Mouse (Mus musculus) CH12.LX (cell line): ENCODE measurements around the gene Myzap. TPM values are rescaled to one million over a fixed set of nuclear protein-coding genes. Genes with fewer than 3 reads are reported as not detected.

Experiments
- DNase-seq: peaks from one replicate; pipeline ENCODE4 v3.0.0-alpha.2; 2013; ENCODE audit errors: extremely low read depth
- H3K27ac ChIP-seq: 2 replicates; pipeline ENCODE4 v1.5.1; 2012; ENCODE audit warnings: low read depth, mild to moderate bottlenecking, control low read depth, moderate library complexity; ENCODE audit not compliant: insufficient read depth
- H3K27me3 ChIP-seq: replicated peaks from 2 replicates; pipeline ENCODE3; 2012; ENCODE audit warnings: inconsistent platforms
- H3K36me3 ChIP-seq, 2 experiments: replicated peaks in 1 of 2; 2 replicates each; pipeline versions ENCODE3 to v1.6.1; 2012; ENCODE audit warnings: inconsistent platforms in 1 of 2, low read length in 1 of 2, mild to moderate bottlenecking in 1 of 2, mixed read lengths in 1 of 2, moderate library complexity in 1 of 2; ENCODE audit not compliant: control insufficient read depth in 1 of 2, insufficient read depth in 1 of 2
- H3K4me1 ChIP-seq, 2 experiments: 2 replicates each; pipeline ENCODE4 v1.6.1; 2012; ENCODE audit warnings: inconsistent platforms in 1 of 2, moderate library complexity in 1 of 2; ENCODE audit not compliant: insufficient read depth in 2 of 2, control insufficient read depth in 1 of 2
- H3K4me2 ChIP-seq: 2 replicates; pipeline ENCODE4 v1.6.1; 2012; ENCODE audit warnings: low read depth, mild to moderate bottlenecking, control low read depth; ENCODE audit not compliant: poor library complexity, insufficient read depth, severe bottlenecking
- H3K4me3 ChIP-seq, 3 experiments: fragments of 150-350 bp in 1 of 3; sonication (generic) in 1 of 3; replicated peaks in 1 of 3; 2 replicates each; pipeline versions ENCODE3 to v1.5.1; 2011 to 2012; ENCODE audit warnings: low read depth in 2 of 3, low read length in 2 of 3, mild to moderate bottlenecking in 2 of 3, moderate library complexity in 2 of 3, control low read depth in 1 of 3, improper control_type of control experiment in 1 of 3, inconsistent platforms in 1 of 3, mixed read lengths in 1 of 3; ENCODE audit not compliant: poor library complexity in 1 of 3
- H3K79me2 ChIP-seq: replicated peaks from 2 replicates; pipeline ENCODE4 v1.6.1; 2012; ENCODE audit warnings: mild to moderate bottlenecking, moderate library complexity; ENCODE audit not compliant: control insufficient read depth, poor library complexity, insufficient read depth, severe bottlenecking; ENCODE audit errors: extremely low read depth
- H3K9ac ChIP-seq: 2 replicates; pipeline ENCODE4 v1.6.1; 2012; ENCODE audit warnings: low read depth, mild to moderate bottlenecking, control low read depth, moderate library complexity; ENCODE audit not compliant: insufficient read depth
- H3K9me3 ChIP-seq: replicated peaks from 2 replicates; pipeline ENCODE3; 2012; ENCODE audit warnings: low read length, inconsistent platforms, mixed read lengths
- CHD2 ChIP-seq: IDR thresholded peaks from 2 replicates; pipeline ENCODE4 v1.6.1; 2011; ENCODE audit warnings: low read length, improper control_type of control experiment
- EP300 ChIP-seq: IDR thresholded peaks from 2 replicates; pipeline ENCODE4 v1.6.1; 2011; ENCODE audit warnings: low read length, improper control_type of control experiment
- ETS1 ChIP-seq: conservative IDR thresholded peaks from 2 replicates; pipeline ENCODE4 v1.6.1; 2012; ENCODE audit warnings: low read depth, mild to moderate bottlenecking, inconsistent platforms, low read length, improper control_type of control experiment, moderate library complexity
- HCFC1 ChIP-seq: IDR thresholded peaks from 2 replicates; pipeline ENCODE4 v1.6.1; 2012; ENCODE audit warnings: low read depth, mild to moderate bottlenecking, inconsistent platforms, low read length, improper control_type of control experiment
- IRF4 ChIP-seq: IDR thresholded peaks from 2 replicates; pipeline ENCODE4 v1.6.1; 2014; ENCODE audit warnings: low read depth, mild to moderate bottlenecking, inconsistent platforms, low read length, improper control_type of control experiment
- JUN ChIP-seq: IDR thresholded peaks from 2 replicates; pipeline ENCODE4 v1.6.1; 2011; ENCODE audit warnings: low read depth, mild to moderate bottlenecking, low read length, improper control_type of control experiment, moderate library complexity; ENCODE audit not compliant: insufficient read depth
- KAT2A ChIP-seq: IDR thresholded peaks from 2 replicates; pipeline ENCODE4 v1.6.1; 2012; ENCODE audit warnings: low read length, improper control_type of control experiment, inconsistent platforms; ENCODE audit not compliant: insufficient replicate concordance
- MAFK ChIP-seq: IDR thresholded peaks from 2 replicates; pipeline ENCODE4 v1.6.1; 2011; ENCODE audit warnings: low read length, improper control_type of control experiment; ENCODE audit not compliant: insufficient replicate concordance
- MAZ ChIP-seq: IDR thresholded peaks from 2 replicates; pipeline ENCODE4 v1.6.1; 2012; ENCODE audit warnings: low read depth, mild to moderate bottlenecking, inconsistent platforms, low read length, improper control_type of control experiment, moderate library complexity
- NELFE ChIP-seq: IDR thresholded peaks from 2 replicates; pipeline ENCODE4 v1.6.1; 2011; ENCODE audit warnings: low read depth, low read length, improper control_type of control experiment
- PAX5 ChIP-seq: IDR thresholded peaks from 2 replicates; pipeline ENCODE4 v1.6.1; 2012; ENCODE audit warnings: low read length, inconsistent platforms, mixed read lengths
- POLR2A ChIP-seq: IDR thresholded peaks from 2 replicates; pipeline ENCODE4 v1.6.1; 2011; ENCODE audit warnings: low read depth, mild to moderate bottlenecking, improper control_type of control experiment, low read length
- POLR2AphosphoS2 ChIP-seq: IDR thresholded peaks from 2 replicates; pipeline ENCODE4 v1.6.1; 2011; ENCODE audit warnings: low read depth, low read length, improper control_type of control experiment
- RCOR1 ChIP-seq: conservative IDR thresholded peaks from 2 replicates; pipeline ENCODE4 v1.6.1; 2012; ENCODE audit warnings: low read depth, mild to moderate bottlenecking, inconsistent platforms, low read length, improper control_type of control experiment
- SMC3 ChIP-seq: IDR thresholded peaks from 2 replicates; pipeline ENCODE4 v1.6.1; 2011; ENCODE audit warnings: low read depth, low read length, improper control_type of control experiment
- USF1 ChIP-seq: IDR thresholded peaks from 2 replicates; pipeline ENCODE4 v1.6.1; 2014; ENCODE audit warnings: low read depth, mild to moderate bottlenecking, inconsistent platforms, low read length, improper control_type of control experiment
- USF2 ChIP-seq: conservative IDR thresholded peaks from 2 replicates; pipeline ENCODE4 v1.6.1; 2011; ENCODE audit warnings: low read depth, low read length, improper control_type of control experiment
- ZKSCAN1 ChIP-seq: IDR thresholded peaks from 2 replicates; pipeline ENCODE4 v1.6.1; 2012; ENCODE audit warnings: low read depth, inconsistent platforms, low read length, improper control_type of control experiment, borderline replicate concordance
- ZNF384 ChIP-seq: IDR thresholded peaks from 2 replicates; pipeline ENCODE4 v1.6.1; 2012; ENCODE audit warnings: low read depth, low read length, improper control_type of control experiment, inconsistent platforms
- dilution Hi-C: fragments of 300-500 bp; cut with MboI; formaldehyde crosslinking; loops from 2 replicates; pipeline ENCODE4 v1.14.3; 2020; ENCODE audit warnings: low sequenced_read_pairs; ENCODE audit not compliant: extremely low pct_unique_long_range_greater_than_20kb, extremely low pct_ligation_motif_present
- in situ Hi-C: fragments of 300-500 bp; cut with MboI; formaldehyde crosslinking; loops from 3 replicates; pipeline ENCODE4 v1.14.3; 2019; ENCODE audit warnings: low sequenced_read_pairs, low pct_ligation_motif_present, low pct_unique_long_range_greater_than_20kb, mixed read lengths
- polyA plus RNA-seq: library from polyadenylated mRNA; unstranded; fragments of >175 nt; gene quantifications from 2 replicates; pipeline ENCODE4 v1.2.1, GENCODE M21; 2012; ENCODE audit warnings: low read depth; ENCODE audit not compliant: insufficient read length
- total RNA-seq, 2 experiments: library from RNA; depleted of rRNA; stranded (reverse); fragments of 300-350 nt in 1 of 2; fragments of >200 nt in 1 of 2; gene quantifications; 2 replicates each; pipeline ENCODE4 v1.2.3; 2012 to 2014

Myzap gene
- total and polyA plus RNA-seq, 3 experiments = 2.9 to 7.5 (median 6.2) TPM

DNA sequence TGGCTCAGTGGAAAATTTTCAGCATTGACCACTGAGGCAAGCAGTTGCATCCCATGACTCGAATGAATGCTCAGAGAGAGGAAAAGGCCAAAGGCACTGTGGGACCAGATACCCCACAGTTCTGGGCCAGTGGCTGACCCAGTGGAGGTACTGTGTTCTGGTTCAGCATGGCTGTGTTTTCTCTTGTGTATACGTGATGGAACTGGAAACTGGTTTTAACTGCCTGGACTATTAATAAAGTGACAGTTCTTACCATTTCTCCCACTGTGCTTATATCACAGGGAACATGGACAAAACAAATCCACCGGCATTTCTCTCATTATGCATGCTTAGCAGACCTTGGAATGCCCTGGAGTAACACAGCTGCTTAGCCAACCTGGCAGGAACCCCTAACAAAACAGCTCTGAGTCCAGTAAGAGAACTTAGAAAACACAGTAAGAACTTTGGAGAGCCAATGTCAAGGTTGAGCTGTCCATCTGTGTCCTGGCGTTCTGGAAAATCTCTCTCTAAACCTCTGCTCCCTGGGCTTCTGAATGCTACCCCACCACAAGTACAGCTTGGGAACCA lies 48.3 kb upstream of the Myzap start:
- Histone ChIP-seq H3K4me2 (no peak overlapping the region), H3K4me3 (no peak overlapping the region), H3K27ac (no peak overlapping the region), H3K9ac (no peak overlapping the region), H3K9me3 (peaks cover 3% of the 10 kb centered on the region), H3K79me2 (no peaks in the 10 kb centered on the region), H3K27me3 (no peaks in the 10 kb centered on the region), H3K36me3 (no peaks in the 10 kb centered on the region), H3K4me1 (peaks cover 0 to 9% of the 10 kb centered on the region in 2 experiments; a peak in 1 of 4 replicates)
- in situ Hi-C loops (loop anchor here (10.0 kb wide), 2 partner anchors 554 to 764 kb away; no protein-coding TSS in a partner anchor), dilution Hi-C loops (no loop called here)
- DNase-seq = no peak
- TF ChIP-seq EP300 (no peak), USF1 (no peak), ZKSCAN1 (no peak), PAX5 (no peak), JUN (no peak), RCOR1 (no peak), MAFK (no peak), IRF4 (no peak), NELFE (no peak), POLR2AphosphoS2 (no peak), CHD2 (no peak), SMC3 (no peak), KAT2A (no peak), ZNF384 (no peak), POLR2A (no peak)

- in situ Hi-C loops (no loop called here), dilution Hi-C loops (no loop called here)
- TF ChIP-seq HCFC1 = no peak
- TF ChIP-seq ETS1 = no peak
- TF ChIP-seq ZKSCAN1 = no peak
- no peak for TF ChIP-seq MAZ
- TF ChIP-seq KAT2A = no peak
- TF ChIP-seq USF2 = no peak
Observed at GRCm38 (mm10) chr9:71638198-71638597, 46.0 kb upstream of the Myzap start.

More at GRCm38 (mm10) chr9:71638198-71638597, 46.0 kb upstream of the Myzap start:
- Histone ChIP-seq H3K36me3 (no peaks in the 10 kb centered on the region), H3K9ac (no peak overlapping the region), H3K4me2 (no peak overlapping the region), H3K4me3 (no peak overlapping the region), H3K79me2 (no peaks in the 10 kb centered on the region), H3K4me1 (peaks cover 0 to 9% of the 10 kb centered on the region in 2 experiments; a peak in 1 of 4 replicates), H3K27me3 (no peaks in the 10 kb centered on the region), H3K9me3 (peaks cover 3% of the 10 kb centered on the region), H3K27ac (no peak overlapping the region)
- no peak for DNase-seq
